Mouse (Mus musculus): Measurements from ENCODE around the gene 6030445D17Rik.

Gene 6030445D17Rik

DNA sequence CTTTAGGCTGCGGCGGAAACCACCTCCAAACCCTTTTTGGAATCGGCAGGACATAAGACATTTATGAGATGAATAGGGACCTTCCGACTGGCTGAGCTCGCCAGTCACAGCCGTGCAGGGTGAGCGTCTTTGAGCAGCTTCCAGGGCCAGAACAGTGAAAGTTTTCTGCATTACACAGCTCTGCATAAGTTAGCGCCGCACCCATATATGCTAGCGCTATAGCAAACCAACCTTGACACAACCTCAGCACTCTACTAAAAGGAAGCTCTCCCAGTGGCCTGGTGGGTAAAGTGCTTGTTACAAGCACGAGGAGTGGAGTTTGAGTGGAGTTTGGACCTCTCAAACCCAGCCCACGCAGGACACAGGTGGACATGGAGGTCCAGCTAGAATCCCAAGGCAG is 2.8 kb upstream of the 6030445D17Rik start:
- DNase-seq (ENCODE audit: low spot score in 2 of 2): no peak

DNA sequence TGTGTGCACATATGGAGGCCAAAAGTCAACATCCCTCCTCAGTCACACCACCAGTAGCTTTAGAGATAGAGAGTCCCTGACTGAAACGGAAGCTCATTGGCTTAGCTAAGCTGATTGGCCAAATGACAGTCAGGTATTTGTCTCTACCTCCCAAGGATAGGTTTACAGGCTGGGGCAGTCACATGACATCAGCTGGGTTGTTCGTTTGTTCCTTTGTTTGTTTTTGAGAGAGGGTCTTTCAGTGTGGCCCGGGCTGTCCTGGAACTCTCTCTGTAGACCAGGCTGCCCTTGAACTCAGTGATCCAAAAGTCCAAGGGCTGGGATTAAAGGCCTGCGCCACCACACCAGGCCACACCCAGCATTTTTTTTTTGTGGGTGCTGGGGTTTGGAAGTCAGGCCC is 844 bp upstream of the 6030445D17Rik start:
- no peak for DNase-seq (ENCODE audit: low spot score in 2 of 2)

- no peak for DNase-seq (ENCODE audit: low spot score in 2 of 2)
Measured at GRCm38 (mm10) chr4:136461761-136462085, 327 bp upstream of the 6030445D17Rik start.

GRCm38 (mm10) chr4:136462839-136463178 is 759 bp downstream of the 6030445D17Rik start:
- DNase-seq (ENCODE audit: low spot score in 2 of 2): no peak

DNA sequence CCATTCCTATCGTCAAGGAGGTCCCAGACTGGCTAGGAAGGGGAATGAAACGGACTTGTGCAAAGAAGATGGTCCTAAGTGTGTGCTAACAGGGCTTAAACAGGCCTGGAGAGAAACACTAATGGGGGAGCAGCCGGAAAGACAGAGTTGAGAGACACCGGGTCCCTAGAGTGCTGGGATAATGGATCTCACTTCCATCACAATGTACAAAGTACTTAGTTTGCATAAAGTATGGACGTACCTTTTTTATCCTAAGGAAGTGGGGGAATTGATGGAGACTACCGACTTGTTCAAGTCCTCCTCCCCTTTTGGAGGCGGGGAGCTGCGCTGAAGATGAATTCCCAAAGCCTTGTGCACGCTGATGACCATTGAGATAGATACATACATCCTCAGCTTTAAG is 1.4 kb downstream of the 6030445D17Rik start:
- DNase-seq (ENCODE audit: low spot score in 2 of 2): no peak

- no peak for DNase-seq (ENCODE audit: low spot score in 2 of 2)
Measured at GRCm38 (mm10) chr4:136466226-136466625, 4.2 kb downstream of the 6030445D17Rik start.

- no peak for DNase-seq (ENCODE audit: low spot score in 2 of 2)
Measured at GRCm38 (mm10) chr4:136468553-136469327, 6.7 kb downstream of the 6030445D17Rik start.

DNA sequence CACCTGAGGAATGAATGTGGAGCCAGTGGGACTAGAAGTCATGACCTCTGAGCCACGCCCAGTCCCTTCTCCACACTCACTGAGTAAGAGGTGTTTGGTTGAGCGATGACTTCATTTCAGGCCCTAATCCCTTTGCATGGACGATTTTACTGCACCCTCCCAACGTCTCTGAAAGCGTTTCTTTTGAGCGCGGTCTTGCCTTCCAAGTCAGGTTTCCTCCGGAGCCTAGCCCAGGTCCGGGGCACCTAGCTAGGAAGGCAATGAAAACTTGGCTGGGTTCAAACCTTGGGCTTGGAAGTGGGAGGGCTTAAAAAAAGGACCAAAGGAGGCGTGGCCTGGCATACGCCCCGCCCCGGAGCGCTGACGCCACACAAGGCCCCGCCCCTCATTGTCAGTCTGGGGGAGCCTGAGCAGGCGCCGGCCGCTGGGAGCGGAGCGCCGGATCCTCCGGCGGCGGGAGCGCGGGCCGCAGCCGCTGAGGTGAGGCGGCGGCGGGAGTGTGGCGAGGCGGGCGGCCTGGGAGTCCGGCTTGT is 7.4 kb downstream of the 6030445D17Rik start, which contains the start of gene Luzp1:
Gene Luzp1 (plus strand): TSS at position 391 of the 533 bp plus-strand sequence.
- peak; percentile 82 to 83 for DNase-seq (ENCODE audit: low spot score in 2 of 2)

DNA sequence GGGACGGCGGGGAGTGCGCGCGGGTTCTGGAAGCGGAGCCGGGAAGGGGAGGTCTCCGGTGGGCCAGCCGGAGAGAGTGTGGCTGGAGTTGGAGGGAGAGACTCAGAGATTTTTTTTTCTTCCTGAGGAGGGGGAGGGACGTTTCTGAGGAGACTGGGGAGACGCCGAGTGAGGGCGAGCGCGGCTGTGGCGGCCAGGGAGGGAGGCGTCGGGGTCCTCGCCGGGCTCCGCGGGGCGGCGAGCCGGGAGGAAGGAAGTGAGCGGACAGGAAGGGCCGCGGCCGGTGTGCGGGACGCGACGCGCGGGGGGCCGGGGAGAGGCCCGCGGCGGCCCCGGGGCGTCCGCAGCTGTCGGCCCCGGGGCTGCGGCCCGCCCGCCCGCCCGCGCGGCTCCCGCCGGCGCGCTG is 7.9 kb downstream of the 6030445D17Rik start:
- no peak for DNase-seq (ENCODE audit: low spot score in 2 of 2)

DNA sequence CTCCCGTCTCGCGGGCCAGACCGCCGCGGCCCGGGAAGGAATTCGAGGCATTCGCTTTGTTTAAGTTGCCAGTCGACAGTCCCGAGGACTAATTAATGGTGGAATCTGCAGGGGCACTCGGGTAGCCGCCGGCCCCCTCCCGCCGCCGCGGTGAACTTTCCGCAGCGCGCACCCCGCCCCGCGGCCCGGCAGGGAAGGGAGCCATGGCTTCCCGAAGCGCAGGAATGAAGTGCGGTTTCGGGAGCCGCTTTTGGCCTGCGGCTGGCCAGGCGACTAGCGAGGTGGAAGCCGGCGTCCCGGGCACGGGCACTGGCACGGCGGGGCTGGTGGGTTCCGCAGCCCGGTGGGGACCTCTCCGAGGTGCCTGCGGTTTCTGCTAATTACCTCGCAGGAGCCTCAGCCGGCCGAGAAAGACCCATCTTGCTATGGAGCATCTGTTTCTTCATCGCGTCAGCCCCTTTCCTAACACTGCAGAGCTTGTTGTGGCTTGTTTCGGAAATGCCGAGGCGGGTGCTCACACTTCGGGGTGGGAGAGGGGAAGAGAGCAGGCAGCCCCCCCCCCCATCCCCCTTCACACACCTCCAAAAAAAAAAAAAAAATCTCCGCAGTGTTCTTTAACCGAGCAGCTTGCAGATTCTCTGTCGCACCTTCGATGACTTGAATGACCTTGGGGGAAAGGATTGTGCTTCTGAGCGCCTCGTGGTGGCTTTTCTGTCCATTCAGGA is 8.5 kb downstream of the 6030445D17Rik start:
- DNase-seq (ENCODE audit: low spot score in 2 of 2): no peak

DNA sequence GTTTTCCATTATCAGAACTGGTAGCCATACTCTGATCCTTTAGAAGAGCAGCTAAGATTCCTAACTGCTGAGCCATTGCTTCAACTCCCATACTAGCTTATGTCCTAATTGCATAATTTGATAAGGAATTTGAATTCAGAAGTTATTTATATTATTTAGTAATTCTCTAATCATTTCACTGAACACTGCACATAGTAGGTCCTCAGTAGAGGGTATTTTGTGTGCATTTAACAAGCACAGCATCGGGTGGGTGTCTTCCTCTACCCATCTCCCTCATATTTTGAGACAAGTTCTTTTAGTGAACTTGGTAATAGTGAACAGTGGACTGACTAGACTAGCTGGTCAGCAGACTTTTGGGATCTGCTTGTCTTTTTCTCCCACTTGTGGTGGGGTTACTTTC is 14.6 kb downstream of the 6030445D17Rik start:
- no peak for DNase-seq (ENCODE audit: low spot score in 2 of 2)

DNA sequence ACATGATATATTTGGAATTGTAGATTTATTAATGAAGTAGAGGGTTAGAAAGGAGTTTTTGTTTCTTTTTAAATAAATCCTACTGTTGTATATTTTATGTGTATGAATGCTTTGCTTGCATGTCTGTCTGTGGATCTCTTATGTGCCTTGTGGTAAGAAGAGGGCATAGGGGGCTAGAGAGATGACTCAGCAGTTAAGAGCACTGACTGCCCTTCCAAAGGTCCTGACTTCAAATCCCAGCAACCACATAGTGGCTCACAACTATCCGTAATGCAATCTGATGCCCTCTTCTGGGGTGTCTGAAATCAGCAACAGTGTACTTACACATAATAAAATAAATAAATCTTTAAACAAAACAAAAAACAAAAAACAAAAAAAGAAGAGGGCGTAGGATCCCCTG is 24.5 kb downstream of the 6030445D17Rik start:
- no peak for DNase-seq (ENCODE audit: low spot score in 2 of 2)

- no peak for DNase-seq (ENCODE audit: low spot score in 2 of 2)
Measured at GRCm38 (mm10) chr4:136495993-136496392, 33.9 kb downstream of the 6030445D17Rik start.

DNA sequence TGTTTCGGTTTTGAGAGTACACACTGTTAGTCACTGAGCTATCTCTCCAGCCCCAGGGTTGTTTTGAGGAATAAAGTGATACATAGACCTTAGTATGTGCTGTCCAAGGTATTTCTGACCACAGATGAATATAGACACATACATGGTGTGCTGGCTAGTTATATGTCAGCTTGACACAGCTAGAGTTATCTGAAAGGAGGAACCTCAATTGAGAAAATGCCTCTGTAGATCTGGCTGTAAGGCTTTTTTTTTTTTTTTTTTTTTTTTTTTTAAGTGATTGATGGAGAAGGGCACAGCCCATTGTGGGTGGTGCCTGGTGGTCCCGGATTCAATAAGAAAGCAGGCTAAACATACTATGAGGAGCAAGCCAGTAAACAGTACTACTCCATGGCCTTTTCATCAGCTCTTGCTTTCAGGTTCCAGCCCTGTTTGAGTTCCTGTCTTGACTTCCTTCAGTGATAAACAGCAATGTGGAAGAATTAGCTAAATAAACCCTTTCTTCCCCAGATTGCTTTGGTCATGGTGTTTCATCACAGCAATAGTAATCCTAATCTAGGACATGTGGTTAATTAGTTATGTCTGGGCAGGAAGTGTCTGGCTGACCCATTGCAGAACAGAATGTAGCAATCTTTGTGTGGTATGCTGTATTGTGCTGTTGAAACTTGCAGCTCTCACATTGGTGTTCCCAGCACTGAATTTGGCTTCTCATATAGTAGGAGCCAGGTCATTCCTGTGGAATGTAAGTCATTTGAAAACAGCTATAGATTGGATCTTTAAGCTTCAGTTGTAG is 43.6 kb downstream of the 6030445D17Rik start:
- no peak for DNase-seq (ENCODE audit: low spot score in 2 of 2)

DNA sequence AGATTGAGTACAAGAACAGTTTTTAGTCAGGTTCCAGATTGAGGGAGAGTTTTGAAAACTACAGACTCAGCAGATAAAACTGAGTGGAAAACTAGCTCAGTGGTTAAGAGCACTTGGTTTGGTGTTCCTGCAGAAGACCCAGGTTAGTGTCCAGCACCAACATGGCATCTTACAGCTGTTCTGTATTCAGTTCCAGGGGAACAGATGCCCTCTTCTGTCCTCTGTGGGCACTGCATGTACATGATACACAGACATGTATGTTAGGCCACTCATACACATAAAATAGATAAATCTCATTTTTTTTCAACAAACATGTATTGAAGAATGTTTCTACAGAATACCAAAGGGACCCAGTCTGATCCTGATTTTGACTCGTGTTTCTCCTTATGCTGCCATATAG is 47.8 kb downstream of the 6030445D17Rik start:
- peak in 1 of 2 experiments; percentile 11 for DNase-seq (ENCODE audit: low spot score in 2 of 2)

GRCm38 (mm10) chr4:136511708-136512107 is 49.7 kb downstream of the 6030445D17Rik start:
- DNase-seq (ENCODE audit: low spot score in 2 of 2): no peak

DNA sequence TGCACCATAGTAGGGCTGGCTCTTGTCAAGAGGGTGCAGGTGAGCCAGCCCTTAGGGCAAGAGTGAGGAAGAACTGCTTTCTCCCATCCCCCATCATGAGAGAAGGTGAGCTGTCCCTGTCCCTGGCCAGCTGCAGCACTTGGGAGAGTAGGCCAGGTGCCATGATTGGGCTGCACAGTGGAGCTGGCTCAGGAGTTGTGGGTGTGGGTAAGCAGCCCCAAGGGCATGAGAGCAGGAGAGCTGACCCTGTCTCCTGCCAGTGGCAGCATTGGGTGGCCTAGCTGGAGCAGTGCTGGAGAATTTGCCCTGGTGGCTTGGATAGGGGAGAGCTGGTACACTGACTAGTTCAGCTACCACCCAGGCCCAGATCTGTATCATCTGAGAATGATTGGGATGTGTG is 50.9 kb downstream of the 6030445D17Rik start:
- no peak for DNase-seq (ENCODE audit: low spot score in 2 of 2)
